Mouse (Mus musculus) hindbrain, embryonic 12.5 days (tissue): ENCODE results near the gene Uts2b. TPM values are rescaled to one million over a fixed set of nuclear protein-coding genes. Genes with fewer than 3 reads are reported as not detected.
"Not testable (repeated sequence)": the region's sequence is repeated elsewhere in the genome, so short reads cannot be mapped to it uniquely, and the experiment has no call there.

Experiments used
- ATAC-seq: fragments of 200-750 bp; cut with Nextera tagmentation; 2 replicates; pipeline ENCODE4 v1.8.0; 2017; ENCODE audit warnings: moderate TSS enrichment; ENCODE audit not compliant: low FRiP score
- H3K27ac ChIP-seq: fragments of 300-500 bp; sonication (generic); 2 replicates; pipeline ENCODE4 v1.5.1; 2016; ENCODE audit warnings: mild to moderate bottlenecking
- H3K27me3 ChIP-seq: fragments of 300-500 bp; sonication (generic); 2 replicates; pipeline ENCODE4 v1.6.1; 2016; ENCODE audit warnings: mild to moderate bottlenecking
- H3K36me3 ChIP-seq: fragments of 300-500 bp; sonication (generic); 2 replicates; pipeline ENCODE4 v1.6.1; 2016; ENCODE audit warnings: mild to moderate bottlenecking
- H3K4me1 ChIP-seq: fragments of 300-500 bp; sonication (generic); 2 replicates; pipeline ENCODE4 v1.6.1; 2016
- H3K4me2 ChIP-seq: fragments of 300-500 bp; sonication (generic); replicated peaks from 2 replicates; pipeline ENCODE4 v1.6.1; 2016; ENCODE audit warnings: mild to moderate bottlenecking
- H3K4me3 ChIP-seq: fragments of 300-500 bp; sonication (generic); 2 replicates; pipeline ENCODE4 v1.5.1; 2016; ENCODE audit warnings: mild to moderate bottlenecking
- H3K9ac ChIP-seq: fragments of 300-500 bp; sonication (generic); 2 replicates; pipeline ENCODE4 v1.6.1; 2016; ENCODE audit warnings: mild to moderate bottlenecking, moderate library complexity
- H3K9me3 ChIP-seq: fragments of 300-500 bp; sonication (generic); replicated peaks from 2 replicates; pipeline ENCODE4 v1.6.1; 2016; ENCODE audit warnings: mild to moderate bottlenecking
- WGBS: fragments of 180-500 bp; shearing (Covaris S2); methylation state at CpG from one replicate; pipeline ENCODE4 v1.1.7; 2016; 5-methylcytosine and 5-hydroxymethylcytosine counted together
- polyA plus RNA-seq: library from polyadenylated mRNA; unstranded; fragments of >200 nt; fragmentation: Nextera tagmentation; extraction: Ambion mirVana; gene quantifications from 2 replicates; pipeline ENCODE4 v1.2.1, GENCODE M21; 2016

Gene Uts2b
- polyA plus RNA-seq, 1 experiment from 2014 or later, result 1.8 TPM

- Histone ChIP-seq H3K9me3 (no peaks in the 10 kb centered on the region), H3K4me1 (no peaks in the 10 kb centered on the region), H3K9ac (no peak overlapping the region), H3K4me3 (no peak overlapping the region), H3K27ac (no peak overlapping the region), H3K4me2 (no peak overlapping the region), H3K27me3 (no peaks in the 10 kb centered on the region), H3K36me3 (no peaks in the 10 kb centered on the region)
- 96% methylated on average over 1 of the region's 1 CpGs for WGBS
- no peak for ATAC-seq
Measured at GRCm38 (mm10) chr16:27360059-27360458, 10.0 kb downstream of the Uts2b start.

GRCm38 (mm10) chr16:27354464-27354863 is 15.6 kb downstream of the Uts2b start:
- Histone ChIP-seq H3K27me3 (no peaks in the 10 kb centered on the region), H3K36me3 (no peaks in the 10 kb centered on the region), H3K9ac (no peak overlapping the region), H3K27ac (no peak overlapping the region), H3K9me3 (no peaks in the 10 kb centered on the region), H3K4me1 (no peaks in the 10 kb centered on the region), H3K4me3 (no peak overlapping the region), H3K4me2 (no peak overlapping the region)
- 84% methylated on average over 2 of the region's 2 CpGs for WGBS
- no peak for ATAC-seq

- ATAC-seq, result no peak
- WGBS, result 91% methylated on average over 7 of the region's 7 CpGs
- no peak overlapping the region for H3K4me3 ChIP-seq
- H3K36me3 ChIP-seq, result no peaks in the 10 kb centered on the region
- no peaks in the 10 kb centered on the region for H3K27me3 ChIP-seq
- H3K9me3 ChIP-seq, result no peaks in the 10 kb centered on the region
- no peaks in the 10 kb centered on the region for H3K4me1 ChIP-seq
- no peak overlapping the region for H3K4me2 ChIP-seq
- no peak overlapping the region for H3K27ac ChIP-seq
- no peak overlapping the region for H3K9ac ChIP-seq
Measured at GRCm38 (mm10) chr16:27349878-27350532, 20.0 kb downstream of the Uts2b start.

GRCm38 (mm10) chr16:27349235-27349634 is 20.8 kb downstream of the Uts2b start:
- no peaks in the 10 kb centered on the region for H3K4me1 ChIP-seq
- WGBS, result 93% methylated on average over 2 of the region's 2 CpGs
- H3K9me3 ChIP-seq, result no peaks in the 10 kb centered on the region

DNA sequence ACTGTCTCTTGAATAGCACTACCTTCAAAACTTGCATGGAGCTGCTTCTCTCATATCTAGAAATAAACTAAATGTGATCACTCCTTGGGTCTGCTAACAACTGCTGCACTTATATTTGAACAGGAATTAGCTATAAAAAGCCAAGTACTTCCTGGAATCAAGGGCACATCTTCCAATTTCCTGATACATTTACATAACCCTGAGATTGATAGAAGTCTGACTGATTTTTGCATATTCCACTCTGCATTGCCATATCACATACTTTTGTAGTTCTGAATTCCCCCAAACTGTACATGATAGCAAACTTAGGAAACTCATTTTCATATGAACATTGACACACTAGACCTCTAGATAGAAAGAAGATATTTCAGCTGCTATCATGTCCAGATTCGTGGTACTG is 21.7 kb downstream of the Uts2b start:
- Histone ChIP-seq H3K4me2 (no peak overlapping the region), H3K27me3 (no peaks in the 10 kb centered on the region), H3K9ac (no peak overlapping the region), H3K9me3 (no peaks in the 10 kb centered on the region), H3K27ac (no peak overlapping the region), H3K4me3 (no peak overlapping the region), H3K4me1 (no peaks in the 10 kb centered on the region), H3K36me3 (no peaks in the 10 kb centered on the region)
- WGBS, result 82% methylated on average over 1 of the region's 1 CpGs
- no peak for ATAC-seq

More at GRCm38 (mm10) chr16:27349235-27349634, 20.8 kb downstream of the Uts2b start:
- Histone ChIP-seq H3K36me3 (no peaks in the 10 kb centered on the region), H3K4me3 (no peak overlapping the region), H3K27me3 (no peaks in the 10 kb centered on the region), H3K9ac (no peak overlapping the region), H3K27ac (no peak overlapping the region), H3K4me2 (no peak overlapping the region)
- ATAC-seq, result no peak

GRCm38 (mm10) chr16:27347521-27347920 is 22.5 kb downstream of the Uts2b start:
- Histone ChIP-seq H3K9me3 (no peaks in the 10 kb centered on the region), H3K27me3 (no peaks in the 10 kb centered on the region), H3K4me2 (no peak overlapping the region), H3K4me3 (no peak overlapping the region), H3K4me1 (no peaks in the 10 kb centered on the region), H3K27ac (no peak overlapping the region), H3K9ac (no peak overlapping the region), H3K36me3 (no peaks in the 10 kb centered on the region)
- ATAC-seq, result no peak
- 79% methylated on average over 3 of the region's 3 CpGs for WGBS

DNA sequence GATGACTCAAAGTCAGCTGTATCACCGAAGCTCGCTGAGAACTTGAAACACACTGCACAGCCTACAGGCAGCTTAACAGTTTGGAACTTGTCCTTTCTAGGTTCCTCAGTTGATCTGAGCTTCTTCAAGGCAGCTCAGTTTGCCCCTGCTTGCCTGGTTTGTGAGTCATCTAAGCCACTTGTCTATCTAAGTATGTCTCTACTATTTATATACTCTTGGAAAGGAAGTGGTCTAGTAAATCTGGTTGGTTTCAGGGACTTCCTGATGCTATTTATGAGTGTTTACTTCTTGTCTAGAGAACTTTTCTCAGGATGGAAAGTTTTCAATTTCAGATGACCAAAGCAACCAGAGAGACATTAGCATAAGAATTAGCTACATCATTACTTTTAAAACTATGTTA is 43.6 kb downstream of the Uts2b start:
- WGBS, result 94% methylated on average over 2 of the region's 2 CpGs

DNA sequence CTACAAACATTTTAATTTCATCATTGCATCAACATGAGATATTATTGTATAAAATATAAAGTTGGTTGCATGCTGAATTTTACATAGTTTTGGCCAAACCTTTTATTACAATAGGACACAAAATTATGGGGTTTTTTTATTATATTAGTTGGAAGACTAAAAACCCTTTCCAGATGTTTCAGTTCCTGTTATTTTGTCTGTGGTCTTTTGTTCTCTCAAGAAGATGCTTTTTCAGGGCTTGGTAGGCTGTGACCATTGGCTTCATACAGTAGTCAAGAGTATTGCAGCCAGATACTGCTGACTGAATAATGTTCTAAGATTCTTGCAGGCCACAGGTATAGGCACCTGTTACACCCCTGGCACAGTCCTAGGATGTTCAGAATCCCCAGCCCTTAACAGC is 48.0 kb downstream of the Uts2b start:
- no peaks in the 10 kb centered on the region for H3K4me1 ChIP-seq
- no peaks in the 10 kb centered on the region for H3K36me3 ChIP-seq
- no peak overlapping the region for H3K9ac ChIP-seq
- no peaks in the 10 kb centered on the region for H3K9me3 ChIP-seq
- H3K4me3 ChIP-seq, result no peak overlapping the region
- no peak for ATAC-seq
- no peak overlapping the region for H3K27ac ChIP-seq
- no peak overlapping the region for H3K4me2 ChIP-seq
- H3K27me3 ChIP-seq, result no peaks in the 10 kb centered on the region

More for the DNA sequence above, 43.6 kb downstream of the Uts2b start:
- Histone ChIP-seq H3K4me3 (no peak overlapping the region), H3K9ac (no peak overlapping the region), H3K4me2 (no peak overlapping the region), H3K36me3 (no peaks in the 10 kb centered on the region), H3K4me1 (no peaks in the 10 kb centered on the region), H3K9me3 (no peaks in the 10 kb centered on the region), H3K27ac (no peak overlapping the region), H3K27me3 (no peaks in the 10 kb centered on the region)
- ATAC-seq, result no peak

- H3K9ac ChIP-seq, result no peak overlapping the region
- H3K4me1 ChIP-seq, result no peaks in the 10 kb centered on the region
- H3K27me3 ChIP-seq, result no peaks in the 10 kb centered on the region
- H3K36me3 ChIP-seq, result no peaks in the 10 kb centered on the region
- H3K9me3 ChIP-seq, result no peaks in the 10 kb centered on the region
- no peak overlapping the region for H3K4me3 ChIP-seq
- ATAC-seq, result no peak
- no peak overlapping the region for H3K27ac ChIP-seq
- no peak overlapping the region for H3K4me2 ChIP-seq
- 83% methylated on average over 1 of the region's 1 CpGs for WGBS
Measured at GRCm38 (mm10) chr16:27319099-27319498, 50.9 kb downstream of the Uts2b start.

DNA sequence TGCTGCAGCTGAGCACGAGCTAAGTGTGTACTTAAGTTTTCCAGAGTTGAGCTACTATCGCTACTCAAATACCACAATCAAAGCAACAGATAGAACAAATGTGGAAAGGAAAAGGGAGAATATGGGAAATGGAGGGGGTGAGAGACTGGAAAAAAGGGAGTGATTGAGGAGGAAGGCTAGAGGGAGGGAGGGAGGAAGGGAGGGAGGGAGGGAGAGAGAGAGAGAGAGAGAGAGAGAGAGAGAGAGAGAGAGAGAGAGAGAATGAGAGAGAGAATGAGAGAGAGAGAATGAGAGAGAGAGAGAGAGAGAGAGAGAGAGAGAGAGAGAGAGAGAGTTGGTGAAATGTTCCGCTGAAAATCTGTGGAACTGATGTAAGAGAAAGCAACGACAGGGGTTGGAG is 62.9 kb downstream of the Uts2b start, which contains the start of gene Ostn:
Ostn (plus strand) TSS at position 301 of the 400 bp plus-strand sequence.
- not testable (repeated sequence) for H3K36me3 ChIP-seq, H3K9me3 ChIP-seq, H3K4me3 ChIP-seq, ATAC-seq, H3K9ac ChIP-seq, H3K4me2 ChIP-seq, H3K27me3 ChIP-seq, H3K4me1 ChIP-seq, H3K27ac ChIP-seq
- WGBS, result 82% methylated on average over 4 of the region's 4 CpGs

Other genes with a start within 250 kb of the Uts2b start
- not detected in 2 replicates for gene Ostn, start 62.8 kb downstream of the Uts2b start, polyA plus RNA-seq
- gene Ccdc50, start 18.6 kb upstream of the Uts2b start, polyA plus RNA-seq, result 66.4 and 71.6 TPM in 2 replicates